Mouse (Mus musculus) bone marrow, adult 2 months (tissue): ENCODE results near the gene Alk.

Experiments used
- CTCF ChIP-seq: fragments of 200-500 bp; IDR thresholded peaks from 2 replicates; pipeline ENCODE4 v1.5.1; 2011; ENCODE audit warnings: low read length, control low read depth; ENCODE audit not compliant: control insufficient read depth, insufficient read depth
- POLR2A ChIP-seq: fragments of 200-500 bp; IDR thresholded peaks from 2 replicates; pipeline ENCODE4 v1.6.1; 2011; ENCODE audit warnings: low read depth, mild to moderate bottlenecking, control low read depth, low read length, borderline replicate concordance; ENCODE audit not compliant: control insufficient read depth

DNA sequence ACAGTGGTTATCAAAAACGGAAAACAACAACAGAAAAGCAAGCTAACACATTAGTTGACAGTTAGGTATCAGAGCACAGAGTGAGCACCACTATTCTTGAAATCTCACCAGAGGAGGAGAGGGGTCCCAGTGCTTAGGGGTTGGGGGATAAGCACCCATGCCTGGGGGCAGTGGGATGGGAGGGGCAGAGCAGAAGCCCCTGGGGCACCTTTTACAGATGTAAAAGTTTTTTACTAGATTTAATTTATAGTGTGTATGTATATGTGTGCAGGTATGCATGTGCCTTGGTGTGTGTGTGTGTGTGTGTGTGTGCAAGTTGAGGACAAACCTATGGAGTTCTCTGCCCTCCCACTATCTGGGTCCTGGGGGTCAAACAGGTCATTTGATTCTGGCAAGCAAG, 733.8 kb downstream of the Alk start:
- no peak for TF ChIP-seq POLR2A
- TF ChIP-seq CTCF, result no peak
